Mouse (Mus musculus) liver, embryonic 15.5 days (tissue): Measurements from ENCODE around the gene Micu1. TPM values are rescaled to one million over a fixed set of nuclear protein-coding genes. Genes with fewer than 3 reads are reported as not detected.

Experiments used
- ATAC-seq: fragments of 200-750 bp; cut with Nextera tagmentation; 2 replicates; pipeline ENCODE4 v1.8.0; 2017; ENCODE audit warnings: moderate number of reproducible peaks, mild to moderate bottlenecking, moderate library complexity; ENCODE audit not compliant: insufficient read depth
- H3K27ac ChIP-seq: fragments of 300-500 bp; sonication (generic); replicated peaks from 2 replicates; pipeline ENCODE4 v1.5.1; 2015; ENCODE audit warnings: mild to moderate bottlenecking, inconsistent platforms
- H3K27me3 ChIP-seq: fragments of 300-500 bp; sonication (generic); 2 replicates; pipeline ENCODE4 v1.6.1; 2015; ENCODE audit warnings: mild to moderate bottlenecking, inconsistent platforms
- H3K36me3 ChIP-seq: fragments of 300-500 bp; sonication (generic); replicated peaks from 2 replicates; pipeline ENCODE4 v1.6.1; 2015; ENCODE audit warnings: moderate library complexity, mild to moderate bottlenecking, inconsistent platforms
- H3K4me1 ChIP-seq: fragments of 300-500 bp; sonication (generic); replicated peaks from 2 replicates; pipeline ENCODE4 v1.6.1; 2015; ENCODE audit warnings: inconsistent platforms
- H3K4me2 ChIP-seq: fragments of 300-500 bp; sonication (generic); 2 replicates; pipeline ENCODE4 v1.6.1; 2015; ENCODE audit warnings: moderate library complexity, mild to moderate bottlenecking, inconsistent platforms
- H3K4me3 ChIP-seq: fragments of 300-500 bp; sonication (generic); replicated peaks from 2 replicates; pipeline ENCODE4 v1.5.1; 2015; ENCODE audit warnings: mild to moderate bottlenecking, inconsistent platforms
- H3K9ac ChIP-seq: fragments of 300-500 bp; sonication (generic); 2 replicates; pipeline ENCODE4 v1.6.1; 2015; ENCODE audit warnings: moderate library complexity, mild to moderate bottlenecking, inconsistent platforms
- H3K9me3 ChIP-seq: fragments of 300-500 bp; sonication (generic); replicated peaks from 2 replicates; pipeline ENCODE4 v1.6.1; 2016; ENCODE audit warnings: inconsistent platforms
- WGBS: fragments of 180-500 bp; shearing (Covaris S2); methylation state at CpG from one replicate; pipeline ENCODE4 v1.1.7; 2015; ENCODE audit warnings: mixed read lengths; ENCODE audit not compliant: insufficient replicate concordance; 5-methylcytosine and 5-hydroxymethylcytosine counted together
- polyA plus RNA-seq: library from polyadenylated mRNA; unstranded; fragments of >200 nt; fragmentation: Nextera tagmentation; extraction: Ambion mirVana; gene quantifications from 2 replicates; pipeline ENCODE4 v1.2.1, GENCODE M21; 2015

Gene Micu1
- polyA plus RNA-seq, 1 experiment from 2014 or later, result 38.2 TPM

- no peak overlapping the region for H3K9ac ChIP-seq
- H3K4me2 ChIP-seq, result no peak overlapping the region
- H3K36me3 ChIP-seq, result no peaks in the 10 kb centered on the region
- H3K9me3 ChIP-seq, result no peaks in the 10 kb centered on the region
- no peaks in the 10 kb centered on the region for H3K4me1 ChIP-seq
- 12% methylated on average over 6 of the region's 6 CpGs for WGBS
- no peak overlapping the region for H3K4me3 ChIP-seq
- no peak for ATAC-seq
- H3K27ac ChIP-seq, result no peak overlapping the region
- H3K27me3 ChIP-seq, result no peaks in the 10 kb centered on the region; the same call in 1 of the 2 replicates
These were observed 9.8 kb upstream of the Micu1 start for GRCm38 (mm10) chr10:59692441-59692840.

GRCm38 (mm10) chr10:59694104-59694503, 8.2 kb upstream of the Micu1 start:
- ATAC-seq, result no peak
- Histone ChIP-seq H3K4me2 (no peak overlapping the region), H3K9me3 (no peaks in the 10 kb centered on the region), H3K27ac (no peak overlapping the region), H3K4me1 (no peaks in the 10 kb centered on the region), H3K4me3 (no peak overlapping the region), H3K27me3 (no peaks in the 10 kb centered on the region), H3K36me3 (no peaks in the 10 kb centered on the region), H3K9ac (no peak overlapping the region)
- 60% methylated on average over 2 of the region's 2 CpGs for WGBS

- WGBS, result 60% methylated on average over 5 of the region's 5 CpGs
These were observed 2.8 kb upstream of the Micu1 start for GRCm38 (mm10) chr10:59699516-59699915.

GRCm38 (mm10) chr10:59701805-59702204, 472 bp upstream of the Micu1 start:
- Histone ChIP-seq H3K9ac (no peak overlapping the region), H3K27ac (0 out of 2 replicates have a peak overlapping the region, but pooled peaks have one; percentile 0), H3K4me1 (peaks cover 25% of the 10 kb centered on the region), H3K27me3 (no peaks in the 10 kb centered on the region), H3K36me3 (no peaks in the 10 kb centered on the region), H3K4me2 (peak overlapping the region; percentile 78), H3K4me3 (peak overlapping the region; percentile 90), H3K9me3 (no peaks in the 10 kb centered on the region)
- WGBS, result 31% methylated on average over 5 of the region's 5 CpGs
- peak; percentile 2; the same call in 1 of the 2 replicates for ATAC-seq

More at GRCm38 (mm10) chr10:59699516-59699915, 2.8 kb upstream of the Micu1 start:
- ATAC-seq, result no peak
- Histone ChIP-seq H3K27ac (no peak overlapping the region), H3K9me3 (no peaks in the 10 kb centered on the region), H3K9ac (no peak overlapping the region), H3K4me2 (no peak overlapping the region), H3K27me3 (no peaks in the 10 kb centered on the region), H3K36me3 (no peaks in the 10 kb centered on the region), H3K4me1 (peaks cover 18% of the 10 kb centered on the region), H3K4me3 (no peak overlapping the region)

- 13% methylated on average over 15 of the region's 15 CpGs for WGBS
- no peaks in the 10 kb centered on the region for H3K27me3 ChIP-seq
- H3K36me3 ChIP-seq, result no peaks in the 10 kb centered on the region
- H3K4me1 ChIP-seq, result peaks cover 38% of the 10 kb centered on the region
- peak overlapping the region; percentile 90 for H3K4me3 ChIP-seq
- H3K4me2 ChIP-seq, result peak overlapping the region; percentile 78
- H3K9ac ChIP-seq, result peak overlapping the region; percentile 85
- peak overlapping the region; percentile 83 for H3K27ac ChIP-seq
- no peaks in the 10 kb centered on the region for H3K9me3 ChIP-seq
- ATAC-seq, result peak; percentile 17
These were observed 933 bp downstream of the Micu1 start for GRCm38 (mm10) chr10:59703060-59703760.

DNA sequence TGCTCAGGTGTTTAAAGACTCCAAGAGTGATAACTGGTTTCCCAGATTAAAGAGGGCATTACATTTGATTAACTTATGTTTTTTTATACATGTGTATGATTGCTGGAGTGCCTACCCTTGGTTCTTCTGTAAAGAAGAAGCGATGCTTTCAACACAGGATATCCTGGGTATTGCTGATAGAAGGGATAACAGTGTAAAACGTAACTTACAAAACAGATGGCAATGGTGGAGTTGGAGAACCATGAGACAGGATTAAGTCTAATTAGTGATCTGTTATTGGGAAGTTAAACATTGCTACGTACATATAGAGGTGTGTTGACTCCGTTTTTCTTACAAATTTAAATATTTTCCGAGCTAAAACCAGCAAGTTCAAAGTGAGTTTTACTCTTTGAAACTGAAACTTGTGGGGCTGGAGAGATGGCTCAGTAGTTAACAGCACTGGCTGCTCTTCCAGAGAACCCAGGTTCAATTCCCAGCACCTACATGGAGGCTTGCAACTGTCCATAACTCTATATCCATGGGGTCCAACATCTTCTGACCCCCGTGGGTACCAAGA, 4.8 kb downstream of the Micu1 start:
- Histone ChIP-seq H3K9ac (no peak overlapping the region), H3K9me3 (no peaks in the 10 kb centered on the region), H3K4me3 (no peak overlapping the region), H3K4me1 (peaks cover 35% of the 10 kb centered on the region), H3K27me3 (no peaks in the 10 kb centered on the region), H3K27ac (no peak overlapping the region), H3K4me2 (no peak overlapping the region), H3K36me3 (peaks cover 13% of the 10 kb centered on the region; the same call in 1 of the 2 replicates)
- no peak for ATAC-seq
- WGBS, result 61% methylated on average over 6 of the region's 6 CpGs

DNA sequence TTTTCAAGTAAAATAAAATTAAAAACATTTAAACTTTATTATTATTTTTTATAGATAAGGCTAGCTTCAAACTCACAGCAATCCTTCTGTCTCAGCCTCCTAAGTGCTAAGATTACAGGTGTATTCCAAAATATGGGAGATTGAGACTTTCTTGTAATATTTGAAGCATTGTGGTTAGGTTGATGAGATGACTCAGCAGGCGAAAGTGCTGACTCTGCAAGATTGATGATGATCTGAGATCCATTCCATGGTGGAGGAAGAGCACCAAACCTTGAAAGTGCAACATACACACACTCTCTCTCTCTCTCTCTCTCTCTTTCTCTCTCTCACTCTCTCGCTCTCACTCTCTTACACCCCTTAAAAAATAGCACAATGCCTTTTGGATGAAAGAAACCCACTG, 5.3 kb downstream of the Micu1 start:
- no peak overlapping the region for H3K27ac ChIP-seq
- H3K36me3 ChIP-seq, result peaks cover 13% of the 10 kb centered on the region; the same call in 1 of the 2 replicates
- H3K4me1 ChIP-seq, result peaks cover 33% of the 10 kb centered on the region
- H3K4me2 ChIP-seq, result no peak overlapping the region
- H3K27me3 ChIP-seq, result no peaks in the 10 kb centered on the region
- no peak overlapping the region for H3K4me3 ChIP-seq
- no peak for ATAC-seq
- no peak overlapping the region for H3K9ac ChIP-seq
- H3K9me3 ChIP-seq, result no peaks in the 10 kb centered on the region
- WGBS, result 47% methylated on average over 2 of the region's 2 CpGs

GRCm38 (mm10) chr10:59709281-59709680, 7.0 kb downstream of the Micu1 start:
- Histone ChIP-seq H3K4me2 (no peak overlapping the region), H3K27ac (no peak overlapping the region), H3K36me3 (peaks cover 13% of the 10 kb centered on the region; the same call in 1 of the 2 replicates), H3K27me3 (no peaks in the 10 kb centered on the region), H3K9ac (no peak overlapping the region), H3K4me3 (no peak overlapping the region), H3K9me3 (no peaks in the 10 kb centered on the region), H3K4me1 (peaks cover 23% of the 10 kb centered on the region)
- no peak for ATAC-seq
- 86% methylated on average over 7 of the region's 7 CpGs for WGBS

- no peak overlapping the region for H3K9ac ChIP-seq
- H3K27me3 ChIP-seq, result no peaks in the 10 kb centered on the region
- peaks cover 13% of the 10 kb centered on the region; the same call in 1 of the 2 replicates for H3K36me3 ChIP-seq
- H3K4me3 ChIP-seq, result no peak overlapping the region
- no peak overlapping the region for H3K27ac ChIP-seq
- H3K4me2 ChIP-seq, result no peak overlapping the region
- ATAC-seq, result no peak
- WGBS, result 91% methylated on average over 1 of the region's 1 CpGs
- peaks cover 20% of the 10 kb centered on the region for H3K4me1 ChIP-seq
- H3K9me3 ChIP-seq, result no peaks in the 10 kb centered on the region
These were observed 8.0 kb downstream of the Micu1 start for GRCm38 (mm10) chr10:59710246-59710645.

DNA sequence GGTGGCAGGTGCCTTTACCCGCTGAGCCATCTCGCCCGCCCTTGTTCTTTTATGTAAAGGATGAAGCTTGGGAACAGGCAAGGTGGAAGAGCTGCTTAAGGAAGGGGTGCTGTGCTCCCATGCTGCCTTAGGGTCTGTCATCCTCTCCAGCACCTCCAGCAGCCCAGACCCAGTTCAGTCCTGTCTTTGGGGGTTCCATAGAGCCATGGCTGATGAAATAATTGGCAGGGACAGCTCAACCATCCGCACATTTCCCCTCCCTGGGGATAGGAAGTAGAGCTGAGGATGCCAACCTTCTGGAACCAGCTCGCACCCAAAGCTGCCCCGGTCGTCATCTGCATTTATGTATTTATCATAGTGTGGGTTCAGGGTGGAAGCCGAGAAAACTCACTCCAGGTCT, 9.8 kb downstream of the Micu1 start:
- peaks cover 13% of the 10 kb centered on the region for H3K4me1 ChIP-seq
- H3K4me3 ChIP-seq, result no peak overlapping the region
- H3K4me2 ChIP-seq, result no peak overlapping the region
- no peak overlapping the region for H3K27ac ChIP-seq
- no peak for ATAC-seq
- no peak overlapping the region for H3K9ac ChIP-seq
- peaks cover 13% of the 10 kb centered on the region; the same call in 1 of the 2 replicates for H3K36me3 ChIP-seq
- no peaks in the 10 kb centered on the region for H3K9me3 ChIP-seq
- H3K27me3 ChIP-seq, result no peaks in the 10 kb centered on the region
- WGBS, result 90% methylated on average over 8 of the region's 8 CpGs

DNA sequence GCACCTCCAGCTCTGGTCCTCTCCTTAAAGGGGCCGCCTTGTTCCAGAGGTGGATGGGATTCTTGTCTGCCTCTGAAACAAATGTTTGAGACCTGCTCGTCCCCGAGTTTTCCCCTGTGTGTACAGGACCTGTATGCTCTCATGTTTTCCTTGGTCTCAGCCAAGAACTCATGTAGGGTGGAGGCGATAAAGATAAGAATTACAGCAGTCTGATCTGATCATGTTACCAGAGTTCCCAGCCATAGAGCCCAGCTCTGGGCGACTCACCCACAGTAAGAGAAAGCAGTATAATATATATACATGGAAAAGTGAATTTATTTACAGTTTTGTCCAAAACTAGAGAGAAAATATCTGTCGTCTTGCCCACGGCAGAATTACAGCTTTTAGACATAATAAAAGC, 17.7 kb downstream of the Micu1 start:
- no peak overlapping the region for H3K4me2 ChIP-seq
- H3K4me1 ChIP-seq, result peaks cover 11% of the 10 kb centered on the region; the same call in 1 of the 2 replicates
- ATAC-seq, result no peak
- no peaks in the 10 kb centered on the region for H3K36me3 ChIP-seq
- H3K9me3 ChIP-seq, result no peaks in the 10 kb centered on the region
- 47% methylated on average over 7 of the region's 7 CpGs for WGBS
- no peak overlapping the region for H3K27ac ChIP-seq
- H3K27me3 ChIP-seq, result no peaks in the 10 kb centered on the region
- H3K4me3 ChIP-seq, result no peak overlapping the region
- no peak overlapping the region for H3K9ac ChIP-seq
